Mouse (Mus musculus) midbrain, embryonic 16.5 days (tissue): ENCODE data around the gene Lrrn4. TPM values are rescaled to one million over a fixed set of nuclear protein-coding genes. Genes with fewer than 3 reads are reported as not detected.

Source experiments
- ATAC-seq: fragments of 200-750 bp; cut with Nextera tagmentation; 2 replicates; pipeline ENCODE4 v1.8.0; 2017; ENCODE audit warnings: moderate TSS enrichment
- H3K27ac ChIP-seq: fragments of 300-500 bp; sonication (generic); 2 replicates; pipeline ENCODE4 v1.5.1; 2014; ENCODE audit warnings: mild to moderate bottlenecking, low read length, mixed read lengths
- H3K27me3 ChIP-seq: fragments of 300-500 bp; sonication (generic); 2 replicates; pipeline ENCODE4 v1.6.1; 2014; ENCODE audit warnings: low read depth, low read length, mixed read lengths; ENCODE audit not compliant: control insufficient read depth, insufficient read depth
- H3K36me3 ChIP-seq: fragments of 300-500 bp; sonication (generic); 2 replicates; pipeline ENCODE4 v1.6.1; 2014; ENCODE audit warnings: mild to moderate bottlenecking, low read length, moderate library complexity, mixed read lengths; ENCODE audit not compliant: control insufficient read depth, insufficient read depth
- H3K4me1 ChIP-seq: fragments of 300-500 bp; sonication (generic); 2 replicates; pipeline ENCODE4 v1.6.1; 2014; ENCODE audit warnings: mild to moderate bottlenecking, low read length, mixed read lengths; ENCODE audit not compliant: control insufficient read depth, insufficient read depth
- H3K4me2 ChIP-seq: fragments of 300-500 bp; sonication (generic); 2 replicates; pipeline ENCODE4 v1.6.1; 2014; ENCODE audit warnings: mild to moderate bottlenecking, low read length, mixed read lengths
- H3K4me3 ChIP-seq: fragments of 300-500 bp; sonication (generic); 2 replicates; pipeline ENCODE4 v1.5.1; 2014; ENCODE audit warnings: low read depth, mild to moderate bottlenecking, low read length, moderate library complexity, mixed read lengths
- H3K9ac ChIP-seq: fragments of 300-500 bp; sonication (generic); 2 replicates; pipeline ENCODE4 v1.6.1; 2014; ENCODE audit warnings: low read depth, low read length, mixed read lengths
- H3K9me3 ChIP-seq: fragments of 300-500 bp; sonication (generic); replicated peaks from 2 replicates; pipeline ENCODE4 v1.6.1; 2014; ENCODE audit warnings: mild to moderate bottlenecking, low read length, mixed read lengths; ENCODE audit not compliant: control insufficient read depth, poor library complexity, severe bottlenecking
- WGBS: fragments of 180-500 bp; shearing (Covaris S2); extraction: QIAGEN DNeasy Blood & Tissue Kit; methylation state at CpG from one replicate; pipeline ENCODE4 v1.1.7; 2014; 5-methylcytosine and 5-hydroxymethylcytosine counted together
- polyA plus RNA-seq: library from polyadenylated mRNA; unstranded; fragments of >200 nt; fragmentation: Nextera tagmentation; extraction: Ambion mirVana; gene quantifications from 2 replicates; pipeline ENCODE4 v1.2.1, GENCODE M21; 2015

Lrrn4 gene
- 0.46 and 0.49 TPM in 2 replicates for polyA plus RNA-seq

GRCm38 (mm10) chr2:132880844-132881645 lies at the start of gene Lrrn4:
Lrrn4 (minus strand) TSS chr2:132880891.
- Histone ChIP-seq H3K27me3 (peaks cover 28% of the 10 kb centered on the region), H3K9ac (peak within 1 kb of the TSS; percentile 68), H3K4me3 (peak within 1 kb of the TSS; percentile 46), H3K9me3 (no peaks in the 10 kb centered on the region), H3K36me3 (no peaks in the 10 kb centered on the region), H3K4me1 (peaks cover 6% of the 10 kb centered on the region; the same call in 1 of the 2 replicates), H3K4me2 (peak within 1 kb of the TSS; percentile 58), H3K27ac (no peak within 1 kb of the TSS)
- WGBS: 4% methylated on average over 12 of the region's 12 CpGs
- ATAC-seq: no peak

DNA sequence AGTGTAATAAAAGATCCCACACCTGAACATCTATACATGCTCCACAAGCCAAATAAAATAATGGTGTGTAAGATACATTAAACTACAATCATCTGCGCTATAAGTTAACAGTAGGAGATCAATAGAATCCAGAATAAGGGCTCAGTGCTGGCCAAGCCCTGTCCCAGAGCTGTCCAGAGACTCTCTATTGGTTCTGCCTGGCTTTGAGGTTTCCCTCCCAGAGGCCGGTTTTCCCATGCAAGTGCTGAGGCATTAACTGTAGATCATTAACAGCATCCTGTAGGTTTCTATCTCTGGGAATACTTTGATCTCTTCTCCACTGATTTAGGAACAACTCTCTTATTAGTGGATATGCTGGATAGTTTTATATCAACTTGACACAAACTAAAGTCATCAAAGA lies 48.3 kb upstream of the Lrrn4 start:
- ATAC-seq: no peak
- Histone ChIP-seq H3K4me2 (no peak overlapping the region), H3K4me3 (no peak overlapping the region), H3K9ac (no peak overlapping the region), H3K27ac (no peak overlapping the region), H3K9me3 (no peaks in the 10 kb centered on the region), H3K4me1 (no peaks in the 10 kb centered on the region), H3K36me3 (no peaks in the 10 kb centered on the region), H3K27me3 (no peaks in the 10 kb centered on the region)
- 85% methylated on average over 2 of the region's 2 CpGs for WGBS

- no peak overlapping the region for H3K27ac ChIP-seq
- 72% methylated on average over 2 of the region's 2 CpGs for WGBS
- H3K4me1 ChIP-seq: no peaks in the 10 kb centered on the region
Measured at GRCm38 (mm10) chr2:132927871-132928270, 47.2 kb upstream of the Lrrn4 start.

GRCm38 (mm10) chr2:132927298-132927697 lies 46.6 kb upstream of the Lrrn4 start:
- Histone ChIP-seq H3K4me1 (no peaks in the 10 kb centered on the region), H3K9ac (no peak overlapping the region), H3K9me3 (no peaks in the 10 kb centered on the region), H3K27ac (no peak overlapping the region), H3K36me3 (no peaks in the 10 kb centered on the region), H3K27me3 (no peaks in the 10 kb centered on the region), H3K4me2 (no peak overlapping the region), H3K4me3 (no peak overlapping the region)
- no peak for ATAC-seq
- 64% methylated on average over 2 of the region's 2 CpGs for WGBS

More at GRCm38 (mm10) chr2:132927871-132928270, 47.2 kb upstream of the Lrrn4 start:
- Histone ChIP-seq H3K4me2 (no peak overlapping the region), H3K4me3 (no peak overlapping the region), H3K9ac (no peak overlapping the region), H3K36me3 (no peaks in the 10 kb centered on the region), H3K27me3 (no peaks in the 10 kb centered on the region), H3K9me3 (no peaks in the 10 kb centered on the region)
- no peak for ATAC-seq

DNA sequence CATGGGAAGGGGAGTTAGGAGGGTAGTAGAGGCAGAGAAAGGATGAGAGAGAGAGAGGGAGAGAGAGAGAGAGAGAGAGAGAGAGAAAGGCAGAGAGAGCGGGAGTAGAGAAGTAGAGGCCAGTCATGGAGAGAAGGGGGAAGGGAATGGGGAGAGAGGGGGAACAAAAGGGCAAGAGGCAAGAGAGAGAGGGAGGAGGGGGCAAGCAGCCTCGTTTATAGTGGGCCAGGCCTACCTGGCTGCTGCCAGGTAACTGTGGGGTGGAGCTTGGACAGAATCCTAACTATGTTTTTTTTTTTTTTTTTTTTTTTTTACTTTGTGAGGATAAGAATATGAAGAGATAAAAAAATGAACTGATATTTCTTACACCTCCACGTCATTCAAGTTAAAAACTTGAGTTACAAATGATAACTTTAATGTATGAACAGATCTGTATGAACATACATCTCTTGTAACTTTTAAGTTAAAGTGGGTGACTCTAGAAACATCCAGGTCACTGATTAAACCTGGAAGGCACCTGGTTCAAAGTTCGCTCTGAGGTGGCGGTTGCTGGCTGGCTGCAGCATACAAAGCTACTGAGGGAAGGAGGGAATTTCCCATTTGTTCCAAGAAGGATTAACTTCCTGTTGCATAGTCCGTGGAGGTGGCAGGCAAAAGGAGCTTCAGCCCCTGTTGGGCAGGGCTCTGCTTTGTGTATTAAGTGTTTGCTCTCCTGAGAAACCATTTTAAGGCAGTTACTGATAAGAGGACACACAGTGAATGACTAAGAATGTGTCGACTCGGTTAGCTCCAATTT lies 42.8 kb upstream of the Lrrn4 start:
- Histone ChIP-seq H3K4me2 (no peak overlapping the region), H3K36me3 (no peaks in the 10 kb centered on the region), H3K9me3 (no peaks in the 10 kb centered on the region), H3K9ac (no peak overlapping the region), H3K4me1 (no peaks in the 10 kb centered on the region), H3K4me3 (no peak overlapping the region), H3K27me3 (no peaks in the 10 kb centered on the region), H3K27ac (no peak overlapping the region)
- no peak for ATAC-seq
- WGBS: 43% methylated on average over 8 of the region's 8 CpGs

DNA sequence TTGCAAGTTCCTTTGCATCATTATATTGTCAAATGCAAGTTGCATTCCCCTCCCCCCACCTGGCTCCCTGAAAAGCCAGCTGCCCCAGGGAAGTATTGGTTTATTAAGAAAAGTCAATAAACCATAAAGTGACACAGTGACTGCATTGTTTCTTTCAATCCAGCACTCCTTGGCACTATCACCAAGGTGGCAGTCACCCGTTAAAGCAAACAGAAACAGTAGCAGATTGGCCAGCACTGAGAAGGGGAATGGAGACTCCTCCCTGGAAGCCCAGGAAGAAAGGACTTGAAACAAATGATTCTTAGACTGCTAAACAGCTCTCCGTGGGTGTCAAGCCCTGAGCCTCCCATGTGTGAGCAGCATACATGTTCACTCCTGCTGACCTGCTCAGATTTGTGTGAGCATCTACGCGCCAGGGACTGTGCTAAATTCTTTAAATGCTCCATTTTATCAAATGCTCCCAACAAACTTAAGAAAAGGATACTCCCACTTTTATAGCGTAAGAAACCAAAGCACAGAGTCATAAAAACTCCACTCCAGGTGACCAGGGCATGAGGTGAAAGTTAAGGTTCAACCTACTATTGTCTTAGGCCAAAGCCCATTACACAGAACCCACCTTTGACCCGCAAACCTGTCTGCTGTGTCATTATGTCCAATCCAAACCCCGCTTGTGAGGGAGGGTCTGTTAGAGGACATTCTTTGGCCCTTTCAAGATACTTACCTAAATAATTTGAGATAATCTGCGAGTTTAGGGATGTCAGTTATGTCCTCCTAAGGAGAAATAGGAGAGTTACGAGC lies 41.6 kb upstream of the Lrrn4 start:
- H3K27me3 ChIP-seq: no peaks in the 10 kb centered on the region
- H3K4me2 ChIP-seq: no peak overlapping the region
- H3K4me3 ChIP-seq: no peak overlapping the region
- no peaks in the 10 kb centered on the region for H3K36me3 ChIP-seq
- WGBS: 70% methylated on average over 9 of the region's 9 CpGs
- H3K4me1 ChIP-seq: no peaks in the 10 kb centered on the region
- H3K27ac ChIP-seq: no peak overlapping the region
- ATAC-seq: no peak
- no peak overlapping the region for H3K9ac ChIP-seq
- H3K9me3 ChIP-seq: no peaks in the 10 kb centered on the region

GRCm38 (mm10) chr2:132914785-132915184 lies 34.1 kb upstream of the Lrrn4 start:
- no peaks in the 10 kb centered on the region for H3K36me3 ChIP-seq
- no peak for ATAC-seq
- 79% methylated on average over 1 of the region's 1 CpGs for WGBS
- H3K9me3 ChIP-seq: 0 out of 2 replicates have a peak, but pooled peaks cover 4% of the 10 kb centered on the region
- no peak overlapping the region for H3K27ac ChIP-seq
- no peaks in the 10 kb centered on the region for H3K27me3 ChIP-seq
- no peak overlapping the region for H3K4me2 ChIP-seq
- H3K4me1 ChIP-seq: no peaks in the 10 kb centered on the region
- no peak overlapping the region for H3K4me3 ChIP-seq
- no peak overlapping the region for H3K9ac ChIP-seq

- Histone ChIP-seq H3K4me2 (no peak overlapping the region), H3K4me3 (no peak overlapping the region), H3K9me3 (0 out of 2 replicates have a peak, but pooled peaks cover 4% of the 10 kb centered on the region), H3K36me3 (no peaks in the 10 kb centered on the region), H3K4me1 (no peaks in the 10 kb centered on the region), H3K9ac (no peak overlapping the region), H3K27me3 (no peaks in the 10 kb centered on the region), H3K27ac (no peak overlapping the region)
- no peak for ATAC-seq
- 27% methylated on average over 8 of the region's 8 CpGs for WGBS
Measured at GRCm38 (mm10) chr2:132906763-132907162, 26.1 kb upstream of the Lrrn4 start.
